Mouse (Mus musculus): Measurements from ENCODE around the gene Stub1. TPM values are rescaled to one million over a fixed set of nuclear protein-coding genes. Genes with fewer than 3 reads are reported as not detected.

Stub1 gene
- total and polyA plus RNA-seq, 3 experiments: 74.0 to 99.7 TPM; not detected in 1

- Histone ChIP-seq H3K9me3 (replicated peaks; ENCODE audit: insufficient read depth, low read length) (no peaks in the 10 kb centered on the region), H3K79me2 (ENCODE audit: control insufficient read depth, insufficient read depth, low read length, poor library complexity) (peaks cover 27% of the 10 kb centered on the region), H3K27me3 (ENCODE audit: control insufficient read depth in 1 of 2, insufficient read depth in 2 of 2, low read length in 2 of 2) (no peaks in the 10 kb centered on the region), H3K36me3 (ENCODE audit: control insufficient read depth in 1 of 2, insufficient read depth in 2 of 2, low read length in 2 of 2) (peaks cover 0 to 13% of the 10 kb centered on the region in 2 experiments; a peak in 2 of 4 replicates), H3K9ac (ENCODE audit: control insufficient read depth, low read depth, low read length, poor library complexity, severe bottlenecking) (no peak overlapping the region), H3K27ac (ENCODE audit: control insufficient read depth, low read depth, low read length) (no peak overlapping the region), H3K4me1 (ENCODE audit: control insufficient read depth in 1 of 2, insufficient read depth in 2 of 2, low read length in 2 of 2) (peaks cover 0 to 20% of the 10 kb centered on the region in 2 experiments; a peak in 2 of 4 replicates), H3K4me3 (ENCODE audit: control insufficient read depth in 1 of 2, insufficient read depth in 1 of 2, low read depth in 2 of 2, low read length in 2 of 2) (no peak overlapping the region)
- DNase-seq (ENCODE audit: low read depth, low spot score): no peak
- no peak for TF ChIP-seq MAFK (IDR thresholded peaks at IDR 0.05; ENCODE audit: borderline replicate concordance, low read depth, low read length)
- no peak for TF ChIP-seq ELF1 (IDR thresholded peaks at IDR 0.05; ENCODE audit: low read depth, low read length)
- no peak for TF ChIP-seq NRF1 (IDR thresholded peaks at IDR 0.05; ENCODE audit: insufficient read depth, low read depth, low read length, poor library complexity, severe bottlenecking)
- no peak for TF ChIP-seq CHD2 (IDR thresholded peaks at IDR 0.05; ENCODE audit: low read length)
- TF ChIP-seq MXI1 (IDR thresholded peaks at IDR 0.05; ENCODE audit: low read depth, low read length): no peak
- no peak for TF ChIP-seq KAT2A (conservative IDR thresholded peaks at IDR 0.05; ENCODE audit: low read depth, low read length)
- TF ChIP-seq RCOR1 (IDR thresholded peaks at IDR 0.05; ENCODE audit: low read depth, low read length): no peak
- TF ChIP-seq CTCF (IDR thresholded peaks at IDR 0.05 in 2 of 3, conservative IDR thresholded peaks at IDR 0.05 in 1 of 3; ENCODE audit: control insufficient read depth in 1 of 3, insufficient read depth in 1 of 3, low read depth in 2 of 3, low read length in 3 of 3, poor library complexity in 1 of 3, severe bottlenecking in 1 of 3): no peak
- no peak for TF ChIP-seq ZC3H11A (IDR thresholded peaks at IDR 0.05; ENCODE audit: low read depth, low read length)
- no peak for TF ChIP-seq POLR2A (IDR thresholded peaks at IDR 0.05; ENCODE audit: control insufficient read depth in 1 of 2, insufficient read depth in 1 of 2, low read depth in 1 of 2, low read length in 2 of 2, poor library complexity in 1 of 2)
- no peak for TF ChIP-seq BHLHE40 (IDR thresholded peaks at IDR 0.05; ENCODE audit: borderline replicate concordance, low read depth, low read length)
- no peak for TF ChIP-seq TCF12 (IDR thresholded peaks at IDR 0.05; ENCODE audit: low read depth, low read length)
- TF ChIP-seq MYB (IDR thresholded peaks at IDR 0.05; ENCODE audit: low read depth, low read length): no peak
- no peak for TF ChIP-seq GATA1 (IDR thresholded peaks at IDR 0.05; ENCODE audit: low read depth, low read length)
Observed at GRCm38 (mm10) chr17:25863681-25864080, 30.5 kb upstream of the Stub1 start.

GRCm38 (mm10) chr17:25861704-25862612, 28.8 kb upstream of the Stub1 start:
- Histone ChIP-seq H3K27ac (ENCODE audit: control insufficient read depth, low read depth, low read length) (peak overlapping the region; percentile 42), H3K4me3 (ENCODE audit: control insufficient read depth in 1 of 2, insufficient read depth in 1 of 2, low read depth in 2 of 2, low read length in 2 of 2) (peak overlapping the region; percentile 60 to 69)

More at GRCm38 (mm10) chr17:25861704-25862612, 28.8 kb upstream of the Stub1 start:
- H3K4me1 ChIP-seq (ENCODE audit: control insufficient read depth in 1 of 2, insufficient read depth in 2 of 2, low read length in 2 of 2): peaks cover 0 to 20% of the 10 kb centered on the region in 2 experiments; a peak in 2 of 4 replicates
- H3K9ac ChIP-seq (ENCODE audit: control insufficient read depth, low read depth, low read length, poor library complexity, severe bottlenecking): peak overlapping the region; percentile 76
- H3K79me2 ChIP-seq (ENCODE audit: control insufficient read depth, insufficient read depth, low read length, poor library complexity): peaks cover 14% of the 10 kb centered on the region
- H3K27me3 ChIP-seq (ENCODE audit: control insufficient read depth in 1 of 2, insufficient read depth in 2 of 2, low read length in 2 of 2): no peaks in the 10 kb centered on the region
- TF ChIP-seq POLR2A (IDR thresholded peaks at IDR 0.05; ENCODE audit: control insufficient read depth in 1 of 2, insufficient read depth in 1 of 2, low read depth in 1 of 2, low read length in 2 of 2, poor library complexity in 1 of 2): 0 out of 4 replicates have a peak, but pooled peaks of 1 of the 2 experiments have one; percentile 13
- no peak for TF ChIP-seq ZNF384 (IDR thresholded peaks at IDR 0.05; ENCODE audit: low read depth, low read length)
- TF ChIP-seq RAD21 (IDR thresholded peaks at IDR 0.05; ENCODE audit: low read depth, low read length): no peak
- no peak for TF ChIP-seq TBP (IDR thresholded peaks at IDR 0.05; ENCODE audit: low read depth, low read length)
- TF ChIP-seq ETS1 (IDR thresholded peaks at IDR 0.05; ENCODE audit: low read depth, low read length): no peak
- peak; percentile 23; the same call in 1 of the 2 replicates for TF ChIP-seq SIN3A (IDR thresholded peaks at IDR 0.05; ENCODE audit: low read length)
- no peak for TF ChIP-seq BHLHE40 (IDR thresholded peaks at IDR 0.05; ENCODE audit: borderline replicate concordance, low read depth, low read length)
- no peak for TF ChIP-seq MAX (IDR thresholded peaks at IDR 0.05; ENCODE audit: low read length)
- TF ChIP-seq POLR2AphosphoS2 (IDR thresholded peaks at IDR 0.05; ENCODE audit: low read length): no peak
- no peak for TF ChIP-seq MYB (IDR thresholded peaks at IDR 0.05; ENCODE audit: low read depth, low read length)
- TF ChIP-seq MYC (IDR thresholded peaks at IDR 0.05; ENCODE audit: low read depth, low read length): no peak
- TF ChIP-seq ZMIZ1 (IDR thresholded peaks at IDR 0.05; ENCODE audit: low read depth, low read length): no peak
- TF ChIP-seq NRF1 (IDR thresholded peaks at IDR 0.05; ENCODE audit: insufficient read depth, low read depth, low read length, poor library complexity, severe bottlenecking): no peak
- peak; percentile 46; the same call in 1 of the 2 replicates for TF ChIP-seq GATA1 (IDR thresholded peaks at IDR 0.05; ENCODE audit: low read depth, low read length)
- peak; percentile 46 for DNase-seq (ENCODE audit: low read depth, low spot score)
- H3K36me3 ChIP-seq (ENCODE audit: control insufficient read depth in 1 of 2, insufficient read depth in 2 of 2, low read length in 2 of 2): peaks cover 0 to 13% of the 10 kb centered on the region in 2 experiments; a peak in 2 of 4 replicates
- no peaks in the 10 kb centered on the region for H3K9me3 ChIP-seq (replicated peaks; ENCODE audit: insufficient read depth, low read length)
